Mouse (Mus musculus): ENCODE results near the gene Fbxo44. TPM values are rescaled to one million over a fixed set of nuclear protein-coding genes. Genes with fewer than 3 reads are reported as not detected.
"Not testable (repeated sequence)": the region's sequence is repeated elsewhere in the genome, so short reads cannot be mapped to it uniquely, and the experiment has no call there.

The Fbxo44 gene
- polyA plus RNA-seq, 1 experiment, result 12.5 TPM

- Histone ChIP-seq H3K27me3 (ENCODE audit: control insufficient read depth, insufficient read depth, low read length, poor library complexity, severe bottlenecking) (no peaks in the 10 kb centered on the region), H3K4me1 (ENCODE audit: control insufficient read depth, insufficient read depth, low read length) (no peaks in the 10 kb centered on the region), H3K9ac (ENCODE audit: low read depth, poor library complexity, severe bottlenecking) (no peak overlapping the region), H3K27ac (ENCODE audit: insufficient read depth, low read length) (no peak overlapping the region), H3K4me3 (ENCODE audit: low read depth, low read length) (no peak overlapping the region), H3K9me3 (replicated peaks; ENCODE audit: control insufficient read depth, insufficient read depth, low read length, poor library complexity, severe bottlenecking) (no peaks in the 10 kb centered on the region), H3K36me3 (ENCODE audit: control insufficient read depth, insufficient read depth, low read length, poor library complexity, severe bottlenecking) (no peaks in the 10 kb centered on the region)
- TF ChIP-seq POLR2A (IDR thresholded peaks at IDR 0.05; ENCODE audit: insufficient read depth, low read length), result no peak
- no peak for TF ChIP-seq EP300 (IDR thresholded peaks at IDR 0.05; ENCODE audit: insufficient read depth, low read depth, low read length)
- TF ChIP-seq CTCF (IDR thresholded peaks at IDR 0.05; ENCODE audit: low read depth, low read length), result no peak
Observed at GRCm38 (mm10) chr4:148121982-148122693, 38.1 kb downstream of the Fbxo44 start.

- Histone ChIP-seq H3K4me3 (ENCODE audit: low read depth, low read length) (no peak overlapping the region), H3K9me3 (replicated peaks; ENCODE audit: control insufficient read depth, insufficient read depth, low read length, poor library complexity, severe bottlenecking) (no peaks in the 10 kb centered on the region), H3K27me3 (ENCODE audit: control insufficient read depth, insufficient read depth, low read length, poor library complexity, severe bottlenecking) (no peaks in the 10 kb centered on the region), H3K27ac (ENCODE audit: insufficient read depth, low read length) (no peak overlapping the region), H3K36me3 (ENCODE audit: control insufficient read depth, insufficient read depth, low read length, poor library complexity, severe bottlenecking) (no peaks in the 10 kb centered on the region), H3K4me1 (ENCODE audit: control insufficient read depth, insufficient read depth, low read length) (no peaks in the 10 kb centered on the region), H3K9ac (ENCODE audit: low read depth, poor library complexity, severe bottlenecking) (no peak overlapping the region)
- TF ChIP-seq POLR2A (IDR thresholded peaks at IDR 0.05; ENCODE audit: insufficient read depth, low read length) (no peak), CTCF (IDR thresholded peaks at IDR 0.05; ENCODE audit: low read depth, low read length) (no peak), EP300 (IDR thresholded peaks at IDR 0.05; ENCODE audit: insufficient read depth, low read depth, low read length) (no peak)
Observed at GRCm38 (mm10) chr4:148121362-148121761, 38.9 kb downstream of the Fbxo44 start.

GRCm38 (mm10) chr4:148120555-148120954 lies 39.7 kb downstream of the Fbxo44 start:
- Histone ChIP-seq H3K9me3 (replicated peaks; ENCODE audit: control insufficient read depth, insufficient read depth, low read length, poor library complexity, severe bottlenecking) (no peaks in the 10 kb centered on the region), H3K4me3 (ENCODE audit: low read depth, low read length) (no peak overlapping the region), H3K9ac (ENCODE audit: low read depth, poor library complexity, severe bottlenecking) (no peak overlapping the region), H3K4me1 (ENCODE audit: control insufficient read depth, insufficient read depth, low read length) (no peaks in the 10 kb centered on the region), H3K27ac (ENCODE audit: insufficient read depth, low read length) (no peak overlapping the region), H3K36me3 (ENCODE audit: control insufficient read depth, insufficient read depth, low read length, poor library complexity, severe bottlenecking) (no peaks in the 10 kb centered on the region), H3K27me3 (ENCODE audit: control insufficient read depth, insufficient read depth, low read length, poor library complexity, severe bottlenecking) (no peaks in the 10 kb centered on the region)
- no peak for TF ChIP-seq EP300 (IDR thresholded peaks at IDR 0.05; ENCODE audit: insufficient read depth, low read depth, low read length)
- TF ChIP-seq CTCF (IDR thresholded peaks at IDR 0.05; ENCODE audit: low read depth, low read length), result no peak
- TF ChIP-seq POLR2A (IDR thresholded peaks at IDR 0.05; ENCODE audit: insufficient read depth, low read length), result no peak

GRCm38 (mm10) chr4:148119578-148119977 lies 40.7 kb downstream of the Fbxo44 start:
- not testable (repeated sequence) for H3K9ac ChIP-seq (ENCODE audit: low read depth, poor library complexity, severe bottlenecking); H3K4me1 ChIP-seq (ENCODE audit: control insufficient read depth, insufficient read depth, low read length); H3K27ac ChIP-seq (ENCODE audit: insufficient read depth, low read length); H3K36me3 ChIP-seq (ENCODE audit: control insufficient read depth, insufficient read depth, low read length, poor library complexity, severe bottlenecking); H3K4me3 ChIP-seq (ENCODE audit: low read depth, low read length); H3K27me3 ChIP-seq (ENCODE audit: control insufficient read depth, insufficient read depth, low read length, poor library complexity, severe bottlenecking); H3K9me3 ChIP-seq (replicated peaks; ENCODE audit: control insufficient read depth, insufficient read depth, low read length, poor library complexity, severe bottlenecking)
- peak; percentile 4 for TF ChIP-seq CTCF (IDR thresholded peaks at IDR 0.05; ENCODE audit: low read depth, low read length)

- no peak overlapping the region for H3K27ac ChIP-seq (ENCODE audit: insufficient read depth, low read length)
- H3K36me3 ChIP-seq (ENCODE audit: control insufficient read depth, insufficient read depth, low read length, poor library complexity, severe bottlenecking), result no peaks in the 10 kb centered on the region
- TF ChIP-seq POLR2A (IDR thresholded peaks at IDR 0.05; ENCODE audit: insufficient read depth, low read length) (no peak), CTCF (IDR thresholded peaks at IDR 0.05; ENCODE audit: low read depth, low read length) (peak; percentile 30), EP300 (IDR thresholded peaks at IDR 0.05; ENCODE audit: insufficient read depth, low read depth, low read length) (no peak)
Observed at GRCm38 (mm10) chr4:148117392-148117791, 42.9 kb downstream of the Fbxo44 start.

GRCm38 (mm10) chr4:148116657-148117056 lies 43.6 kb downstream of the Fbxo44 start:
- H3K9ac ChIP-seq (ENCODE audit: low read depth, poor library complexity, severe bottlenecking), result no peak overlapping the region
- TF ChIP-seq POLR2A (IDR thresholded peaks at IDR 0.05; ENCODE audit: insufficient read depth, low read length), result no peak
- TF ChIP-seq CTCF (IDR thresholded peaks at IDR 0.05; ENCODE audit: low read depth, low read length), result peak; percentile 71
- no peak for TF ChIP-seq EP300 (IDR thresholded peaks at IDR 0.05; ENCODE audit: insufficient read depth, low read depth, low read length)
- no peaks in the 10 kb centered on the region for H3K36me3 ChIP-seq (ENCODE audit: control insufficient read depth, insufficient read depth, low read length, poor library complexity, severe bottlenecking)
- H3K9me3 ChIP-seq (replicated peaks; ENCODE audit: control insufficient read depth, insufficient read depth, low read length, poor library complexity, severe bottlenecking), result no peaks in the 10 kb centered on the region
- H3K4me3 ChIP-seq (ENCODE audit: low read depth, low read length), result no peak overlapping the region
- H3K27ac ChIP-seq (ENCODE audit: insufficient read depth, low read length), result no peak overlapping the region
- no peaks in the 10 kb centered on the region for H3K27me3 ChIP-seq (ENCODE audit: control insufficient read depth, insufficient read depth, low read length, poor library complexity, severe bottlenecking)
- H3K4me1 ChIP-seq (ENCODE audit: control insufficient read depth, insufficient read depth, low read length), result no peaks in the 10 kb centered on the region

More at GRCm38 (mm10) chr4:148117392-148117791, 42.9 kb downstream of the Fbxo44 start:
- Histone ChIP-seq H3K9me3 (replicated peaks; ENCODE audit: control insufficient read depth, insufficient read depth, low read length, poor library complexity, severe bottlenecking) (no peaks in the 10 kb centered on the region), H3K4me1 (ENCODE audit: control insufficient read depth, insufficient read depth, low read length) (no peaks in the 10 kb centered on the region), H3K4me3 (ENCODE audit: low read depth, low read length) (no peak overlapping the region), H3K9ac (ENCODE audit: low read depth, poor library complexity, severe bottlenecking) (no peak overlapping the region), H3K27me3 (ENCODE audit: control insufficient read depth, insufficient read depth, low read length, poor library complexity, severe bottlenecking) (no peaks in the 10 kb centered on the region)

Data from ES-Bruce4 (cell line).